Mouse (Mus musculus): ENCODE results near the gene Casc1. TPM values are rescaled to one million over a fixed set of nuclear protein-coding genes. Genes with fewer than 3 reads are reported as not detected.

Gene Casc1
- total and polyA plus RNA-seq, 2 experiments from 2014 or later: 1.5 TPM

DNA sequence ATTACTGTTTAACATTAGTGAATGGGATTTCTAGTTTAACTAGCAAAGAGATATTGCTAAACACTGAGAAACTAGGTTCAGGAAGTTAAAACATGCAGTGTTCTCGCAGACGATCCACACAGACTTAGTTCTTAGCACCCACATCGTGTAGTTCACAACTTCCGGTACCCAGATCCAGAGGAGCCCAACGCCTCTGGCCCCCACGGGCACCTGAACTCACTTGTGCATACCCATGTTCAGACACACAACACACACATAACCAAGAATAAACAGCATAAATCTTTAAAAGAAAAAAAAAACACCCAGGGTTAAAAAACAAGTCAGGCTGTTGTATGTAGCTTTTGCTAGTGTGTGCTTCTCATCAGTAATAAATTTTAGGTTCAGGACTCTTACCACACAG lies 6.4 kb downstream of the Casc1 start:
- no peaks in the 10 kb centered on the region for H3K36me3 ChIP-seq (ENCODE audit: insufficient read depth)
- ATAC-seq (no peak), DNase-seq (no peak)
- no peaks in the 10 kb centered on the region for H3K9me3 ChIP-seq (ENCODE audit: low read length)
- H3K9ac ChIP-seq: no peak overlapping the region
- 91% methylated on average over 6 of the region's 6 CpGs for WGBS
- no peak overlapping the region for H3K4me3 ChIP-seq (ENCODE audit: low read depth, low read length)
- no peak overlapping the region for H3K4me2 ChIP-seq (ENCODE audit: low read depth)
- no peaks in the 10 kb centered on the region for H3K4me1 ChIP-seq (ENCODE audit: insufficient read depth)
- no peak for TF ChIP-seq CTCF (IDR thresholded peaks at IDR 0.05; ENCODE audit: low read depth)
- H3K27ac ChIP-seq (ENCODE audit: low read depth, low read length): no peak overlapping the region
- no peaks in the 10 kb centered on the region for H3K27me3 ChIP-seq (ENCODE audit: insufficient read depth, low read length)

DNA sequence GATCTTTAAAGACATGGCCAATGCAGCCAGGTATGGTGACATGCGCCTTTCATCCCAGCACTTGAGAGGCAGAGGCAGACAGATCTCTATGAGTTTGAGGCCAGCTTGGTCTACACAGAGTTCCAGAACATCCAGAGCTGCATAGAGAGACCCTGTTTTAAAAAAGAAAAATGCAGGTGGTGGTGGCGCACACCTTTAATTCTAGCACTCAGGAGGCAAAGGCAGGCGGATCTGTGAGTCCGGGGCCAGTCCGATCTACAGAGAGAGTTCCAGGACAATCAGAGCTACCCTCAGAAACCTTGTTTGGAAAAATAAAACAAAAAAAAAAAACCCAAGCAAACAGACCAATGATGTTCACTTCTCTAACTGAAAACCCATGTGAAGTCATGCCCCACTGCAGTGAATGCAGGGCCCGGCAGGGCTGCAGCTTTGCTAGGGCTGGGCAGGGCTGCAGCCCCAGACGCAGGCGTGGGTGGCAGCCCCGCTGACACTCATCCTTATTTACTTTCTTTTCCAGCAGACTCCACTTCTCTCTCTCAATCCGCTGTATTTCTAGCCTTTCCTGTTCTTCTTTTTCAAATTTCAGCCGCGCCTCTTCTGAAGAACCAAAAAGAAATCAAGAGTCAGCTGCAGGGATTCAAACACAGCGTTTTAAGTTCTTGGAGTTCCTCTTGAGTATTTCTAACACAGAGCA lies 8.2 kb downstream of the Casc1 start:
- WGBS: 83% methylated on average over 13 of the region's 13 CpGs
- Histone ChIP-seq H3K4me3 (ENCODE audit: low read depth, low read length) (no peak overlapping the region), H3K27ac (ENCODE audit: low read depth, low read length) (no peak overlapping the region), H3K27me3 (ENCODE audit: insufficient read depth, low read length) (no peaks in the 10 kb centered on the region), H3K4me1 (ENCODE audit: insufficient read depth) (no peaks in the 10 kb centered on the region), H3K4me2 (ENCODE audit: low read depth) (no peak overlapping the region), H3K9me3 (ENCODE audit: low read length) (no peaks in the 10 kb centered on the region), H3K36me3 (ENCODE audit: insufficient read depth) (no peaks in the 10 kb centered on the region), H3K9ac (no peak overlapping the region)
- no peak for ATAC-seq
- no peak for DNase-seq
- no peak for TF ChIP-seq CTCF (IDR thresholded peaks at IDR 0.05; ENCODE audit: low read depth)

DNA sequence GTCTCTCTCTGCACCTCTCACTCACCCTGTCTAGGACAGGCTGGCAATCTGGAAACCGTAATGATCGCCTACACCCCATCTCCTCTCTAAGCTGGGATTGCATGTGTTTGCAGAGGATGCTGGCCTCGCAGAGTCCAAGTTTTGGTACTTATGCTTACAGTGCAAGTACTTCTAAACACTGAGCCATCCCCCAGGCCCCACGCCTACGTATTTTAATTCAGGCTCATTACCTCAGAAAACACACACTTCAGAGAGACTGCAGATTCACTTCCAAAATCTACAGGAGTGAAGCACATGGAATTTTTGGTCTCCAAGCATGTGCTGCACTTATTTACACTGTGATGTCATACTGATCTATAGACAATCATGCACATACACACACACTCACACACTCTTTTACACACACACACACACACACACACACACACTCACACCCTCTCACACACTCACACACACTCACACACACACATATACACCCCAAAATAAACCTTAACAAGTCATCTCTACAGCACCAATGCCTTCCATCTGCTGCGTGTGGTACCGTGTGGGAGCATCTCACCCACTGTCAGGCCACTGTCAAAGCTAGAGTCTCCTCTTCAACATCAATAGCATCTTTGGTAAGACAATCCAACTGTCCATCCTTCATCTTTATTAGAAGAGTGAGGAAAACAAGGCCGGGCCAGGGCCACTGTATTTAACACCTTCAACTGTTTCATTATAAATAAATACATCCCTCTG lies 12.7 kb downstream of the Casc1 start:
- no peaks in the 10 kb centered on the region for H3K9me3 ChIP-seq (ENCODE audit: low read length)
- ATAC-seq: no peak
- no peak overlapping the region for H3K9ac ChIP-seq
- 94% methylated on average over 8 of the region's 8 CpGs for WGBS
- no peaks in the 10 kb centered on the region for H3K36me3 ChIP-seq (ENCODE audit: insufficient read depth)
- no peak overlapping the region for H3K4me2 ChIP-seq (ENCODE audit: low read depth)
- TF ChIP-seq CTCF (IDR thresholded peaks at IDR 0.05; ENCODE audit: low read depth): no peak
- H3K4me1 ChIP-seq (ENCODE audit: insufficient read depth): no peaks in the 10 kb centered on the region
- H3K4me3 ChIP-seq (ENCODE audit: low read depth, low read length): no peak overlapping the region
- H3K27me3 ChIP-seq (ENCODE audit: insufficient read depth, low read length): no peaks in the 10 kb centered on the region
- H3K27ac ChIP-seq (ENCODE audit: low read depth, low read length): no peak overlapping the region
- DNase-seq: no peak

- no peaks in the 10 kb centered on the region for H3K36me3 ChIP-seq (ENCODE audit: insufficient read depth)
- no peak for TF ChIP-seq CTCF (IDR thresholded peaks at IDR 0.05; ENCODE audit: low read depth)
- H3K9me3 ChIP-seq (ENCODE audit: low read length): no peaks in the 10 kb centered on the region
- H3K9ac ChIP-seq: no peak overlapping the region
- H3K4me3 ChIP-seq (ENCODE audit: low read depth, low read length): no peak overlapping the region
- no peaks in the 10 kb centered on the region for H3K27me3 ChIP-seq (ENCODE audit: insufficient read depth, low read length)
- no peak overlapping the region for H3K27ac ChIP-seq (ENCODE audit: low read depth, low read length)
- no peak overlapping the region for H3K4me2 ChIP-seq (ENCODE audit: low read depth)
- 84% methylated on average over 11 of the region's 11 CpGs for WGBS
- no peak for ATAC-seq
- no peak for DNase-seq
- H3K4me1 ChIP-seq (ENCODE audit: insufficient read depth): no peaks in the 10 kb centered on the region
These were observed 17.4 kb downstream of the Casc1 start for GRCm38 (mm10) chr6:145193446-145193845.

DNA sequence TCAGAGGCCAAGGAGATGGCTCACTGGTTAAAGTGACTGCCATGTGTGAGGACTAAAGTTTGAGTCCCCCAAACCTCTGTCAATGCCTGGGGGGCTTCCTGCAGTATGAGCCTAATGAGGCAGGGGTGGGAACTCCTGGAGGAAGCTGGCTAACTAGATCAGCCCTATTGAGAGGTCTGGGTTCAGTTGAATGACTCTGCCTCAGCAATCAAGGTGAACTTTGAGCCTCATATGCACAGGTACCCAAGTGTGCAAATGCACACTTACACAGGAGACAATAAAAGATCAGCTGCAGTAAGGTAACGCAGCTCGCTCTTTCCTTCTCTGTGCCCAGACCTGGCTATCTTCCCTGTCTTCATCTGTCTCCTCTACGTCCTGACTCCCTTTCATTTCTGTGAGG lies 17.8 kb downstream of the Casc1 start:
- DNase-seq (no peak), ATAC-seq (no peak)
- H3K27me3 ChIP-seq (ENCODE audit: insufficient read depth, low read length): no peaks in the 10 kb centered on the region
- H3K27ac ChIP-seq (ENCODE audit: low read depth, low read length): no peak overlapping the region
- 84% methylated on average over 3 of the region's 3 CpGs for WGBS
- no peaks in the 10 kb centered on the region for H3K4me1 ChIP-seq (ENCODE audit: insufficient read depth)
- no peak overlapping the region for H3K4me3 ChIP-seq (ENCODE audit: low read depth, low read length)
- H3K9me3 ChIP-seq (ENCODE audit: low read length): no peaks in the 10 kb centered on the region
- H3K36me3 ChIP-seq (ENCODE audit: insufficient read depth): no peaks in the 10 kb centered on the region
- no peak overlapping the region for H3K4me2 ChIP-seq (ENCODE audit: low read depth)
- TF ChIP-seq CTCF (IDR thresholded peaks at IDR 0.05; ENCODE audit: low read depth): no peak
- H3K9ac ChIP-seq: no peak overlapping the region

- no peaks in the 10 kb centered on the region for H3K36me3 ChIP-seq (ENCODE audit: insufficient read depth)
- peak overlapping the region; percentile 22 for H3K4me3 ChIP-seq (ENCODE audit: low read depth, low read length)
- 61% methylated on average over 27 of the region's 27 CpGs for WGBS
- peak overlapping the region; percentile 66 for H3K27ac ChIP-seq (ENCODE audit: low read depth, low read length)
- ATAC-seq: peak; percentile 92
- DNase-seq: peak; percentile 73
- peak overlapping the region; percentile 38 for H3K4me2 ChIP-seq (ENCODE audit: low read depth)
- TF ChIP-seq CTCF (IDR thresholded peaks at IDR 0.05; ENCODE audit: low read depth): peak; percentile 16; the same call in 1 of the 2 replicates
- peak overlapping the region; percentile 45; the same call in 1 of the 2 replicates for H3K9ac ChIP-seq
- no peaks in the 10 kb centered on the region for H3K4me1 ChIP-seq (ENCODE audit: insufficient read depth)
- no peaks in the 10 kb centered on the region for H3K9me3 ChIP-seq (ENCODE audit: low read length)
- H3K27me3 ChIP-seq (ENCODE audit: insufficient read depth, low read length): no peaks in the 10 kb centered on the region
These were observed 23.4 kb downstream of the Casc1 start for GRCm38 (mm10) chr6:145187093-145188088.
